Mouse (Mus musculus): ENCODE results near the gene Rnaset2b.
"Not testable (repeated sequence)": the region's sequence is repeated elsewhere in the genome, so short reads cannot be mapped to it uniquely, and the experiment has no call there.

Gene Rnaset2b

GRCm38 (mm10) chr17:6980144-6980543, 9.7 kb downstream of the Rnaset2b start:
- not testable (repeated sequence) for DNase-seq (ENCODE audit: low spot score in 2 of 2)

DNA sequence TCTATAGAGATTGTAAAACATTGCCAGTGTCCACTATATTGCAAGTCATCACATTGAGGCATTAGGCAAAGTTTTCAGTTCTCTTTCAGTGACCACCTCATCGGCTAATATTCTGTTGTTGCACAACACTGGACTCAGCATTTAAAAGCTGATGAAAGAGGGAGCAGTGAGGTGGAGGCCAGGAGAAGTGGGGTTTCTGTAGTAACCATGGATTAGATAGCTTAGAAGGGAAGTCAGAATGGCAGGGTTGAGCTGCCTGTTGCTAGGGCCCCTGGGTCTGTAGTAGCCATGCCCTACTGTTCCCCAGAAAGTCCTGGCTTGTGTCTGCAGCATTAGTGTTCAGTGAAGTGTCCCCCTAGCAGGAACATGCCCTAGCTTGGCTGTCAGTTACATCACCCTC, 15.7 kb downstream of the Rnaset2b start:
- not testable (repeated sequence) for DNase-seq (ENCODE audit: low spot score in 2 of 2)

DNA sequence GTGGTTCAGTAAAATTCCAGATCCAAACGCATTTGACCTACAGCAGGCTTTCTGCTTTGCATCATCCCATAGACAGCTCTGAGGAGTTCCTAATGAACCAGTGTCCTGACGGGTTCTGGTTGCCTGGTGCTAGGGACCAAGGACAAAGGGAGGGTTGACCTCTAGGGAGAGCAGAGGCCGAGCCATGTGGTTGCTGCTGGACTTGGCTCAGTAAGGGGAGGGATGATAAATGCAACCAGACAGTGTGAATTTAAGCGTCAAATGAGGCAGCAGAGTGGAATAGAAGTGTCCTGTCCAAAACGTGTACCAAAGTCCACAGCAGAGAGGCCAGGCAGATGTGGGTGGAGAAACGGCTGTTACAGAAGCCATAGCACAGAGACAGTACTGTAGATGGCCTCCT, 25.1 kb downstream of the Rnaset2b start:
- not testable (repeated sequence) for DNase-seq (ENCODE audit: low spot score in 2 of 2)

DNA sequence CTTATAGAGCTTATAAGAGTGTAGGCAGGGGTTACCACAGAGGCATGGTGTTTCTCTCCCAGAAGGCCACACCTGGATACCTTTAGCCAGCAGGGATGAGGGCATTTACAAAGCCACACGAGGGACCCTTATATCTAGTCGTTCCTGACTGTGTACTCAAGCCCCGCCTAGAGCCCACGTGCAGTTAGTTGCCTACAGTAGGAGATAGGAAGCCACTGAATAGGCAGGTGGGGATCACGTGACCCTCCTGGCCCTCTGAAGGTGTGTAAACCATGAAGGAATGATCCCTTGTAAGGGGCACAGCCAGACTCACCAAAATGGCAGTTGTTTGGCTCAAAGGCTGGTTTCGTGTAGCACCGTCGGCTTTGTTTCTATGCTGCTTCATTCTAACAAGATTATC, 26.4 kb downstream of the Rnaset2b start:
- not testable (repeated sequence) for DNase-seq (ENCODE audit: low spot score in 2 of 2)

- not testable (repeated sequence) for DNase-seq (ENCODE audit: low spot score in 2 of 2)
Measured at GRCm38 (mm10) chr17:6997778-6998490, 27.5 kb downstream of the Rnaset2b start.

- DNase-seq (ENCODE audit: low spot score in 2 of 2), result not testable (repeated sequence)
Measured at GRCm38 (mm10) chr17:7001790-7002585, 31.6 kb downstream of the Rnaset2b start.

GRCm38 (mm10) chr17:7003392-7003791, 33.0 kb downstream of the Rnaset2b start:
- not testable (repeated sequence) for DNase-seq (ENCODE audit: low spot score in 2 of 2)

- not testable (repeated sequence) for DNase-seq (ENCODE audit: low spot score in 2 of 2)
Measured at GRCm38 (mm10) chr17:7005646-7006045, 35.2 kb downstream of the Rnaset2b start.

DNA sequence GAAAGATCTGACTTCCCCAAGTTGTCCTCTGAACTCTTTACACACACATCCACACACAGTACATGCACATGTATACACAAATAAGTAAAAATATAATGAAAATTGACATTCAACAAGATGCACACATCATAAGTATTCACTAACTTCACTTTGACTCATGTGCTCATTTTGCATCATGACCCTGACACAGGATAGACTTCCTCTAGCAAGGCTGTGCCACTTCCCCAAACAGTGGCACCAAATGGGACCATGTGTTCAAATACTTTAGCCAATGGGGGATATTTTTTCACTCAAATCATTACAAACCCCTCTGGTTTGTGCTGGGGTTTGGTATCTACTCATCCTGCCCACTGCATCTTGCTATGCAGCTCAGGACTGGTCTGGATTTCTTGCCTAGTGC, 38.5 kb downstream of the Rnaset2b start:
- not testable (repeated sequence) for DNase-seq (ENCODE audit: low spot score in 2 of 2)

- DNase-seq (ENCODE audit: low spot score in 2 of 2), result not testable (repeated sequence)
Measured at GRCm38 (mm10) chr17:7009440-7009839, 39.0 kb downstream of the Rnaset2b start.

DNA sequence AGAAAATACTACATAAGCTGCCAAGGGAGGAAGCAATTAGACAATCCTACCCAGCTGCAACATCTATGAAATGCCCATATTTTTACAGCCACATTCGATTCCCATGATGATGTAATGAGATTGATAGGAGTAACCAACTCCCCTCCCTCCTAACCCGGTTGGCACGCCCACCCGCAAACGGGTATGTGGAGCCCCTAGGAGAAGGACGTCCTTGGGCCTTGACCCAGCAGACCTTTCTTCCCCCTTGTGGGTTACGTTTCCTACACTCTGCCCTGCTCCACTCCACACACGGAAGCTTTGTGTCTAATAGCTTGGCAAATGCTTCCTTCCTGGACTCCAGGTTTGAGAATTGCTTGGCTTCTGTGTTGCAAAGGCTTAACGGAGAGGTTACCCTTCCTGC, 39.5 kb downstream of the Rnaset2b start:
- DNase-seq (ENCODE audit: low spot score in 2 of 2), result not testable (repeated sequence)

DNA sequence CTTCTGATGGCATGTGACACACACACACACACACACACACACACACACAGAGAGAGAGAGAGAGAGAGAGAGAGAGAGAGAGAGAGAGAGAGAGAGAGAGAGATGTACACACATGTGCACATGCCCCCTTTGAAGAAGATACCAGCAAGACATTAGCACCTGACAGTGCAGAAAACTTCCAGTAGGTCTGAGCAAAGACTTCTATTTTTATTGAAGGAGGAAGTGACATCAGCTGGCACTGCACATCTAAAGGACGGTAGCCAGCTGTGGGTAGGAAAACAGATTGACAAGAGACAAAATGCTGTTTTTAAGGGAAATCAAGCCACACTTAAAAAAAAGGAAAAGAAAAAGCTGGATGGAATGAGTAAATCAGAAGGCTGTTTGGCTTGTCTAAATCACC, 43.8 kb downstream of the Rnaset2b start:
- DNase-seq (ENCODE audit: low spot score in 2 of 2), result not testable (repeated sequence)

DNA sequence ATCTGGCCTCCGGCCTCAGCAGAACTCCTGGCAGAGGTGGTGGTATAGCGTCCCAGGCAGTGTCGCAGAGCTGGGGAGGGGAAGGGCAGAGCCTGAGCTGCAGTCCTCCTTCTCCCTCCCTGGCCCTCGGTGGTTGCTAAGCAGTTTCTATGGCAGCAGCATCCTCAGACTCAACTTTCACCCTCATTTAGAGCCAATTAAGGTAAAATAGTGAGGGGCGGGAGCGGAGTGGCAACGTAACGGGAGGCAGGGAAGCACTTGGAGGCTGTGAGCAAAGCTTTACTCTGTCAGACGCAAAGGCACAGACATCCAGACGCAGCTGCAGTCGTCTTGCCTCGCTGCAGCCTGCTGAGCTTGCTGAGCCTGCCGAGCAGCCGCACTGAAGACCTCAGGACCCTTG, 54.8 kb downstream of the Rnaset2b start, which contains the start of gene Gm1604a:
Gene Gm1604a (plus strand): TSS at position 312 of the 400 bp plus-strand sequence.
- DNase-seq (ENCODE audit: low spot score in 2 of 2), result not testable (repeated sequence)

DNA sequence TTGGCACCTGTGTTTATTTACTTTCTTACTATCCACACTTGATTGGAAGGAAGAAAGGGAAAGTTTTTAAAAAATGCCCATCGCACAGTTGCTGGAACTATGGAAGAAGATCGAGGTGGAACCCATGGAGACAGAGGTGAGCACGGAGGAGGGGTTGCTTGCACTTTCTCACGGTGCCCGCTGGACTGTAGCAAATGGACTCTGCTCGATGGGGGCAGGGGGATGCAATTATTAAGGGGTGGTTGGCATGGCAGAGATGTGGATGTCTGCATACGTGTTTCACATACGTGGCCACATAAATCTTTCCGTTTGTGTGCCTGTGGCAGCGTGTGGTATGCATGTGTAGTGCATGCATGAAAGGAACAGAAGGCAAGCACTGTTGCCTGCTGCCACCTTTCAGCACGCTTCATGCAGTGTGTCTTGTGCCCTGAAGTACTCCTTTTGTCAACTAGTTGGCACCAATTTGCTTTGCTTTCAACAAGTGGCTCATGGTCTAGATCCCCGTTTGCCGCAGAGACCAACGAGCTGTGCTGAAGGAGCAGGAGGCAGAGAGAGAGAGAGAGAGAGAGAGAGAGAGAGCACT, 55.4 kb downstream of the Rnaset2b start:
- not testable (repeated sequence) for DNase-seq (ENCODE audit: low spot score in 2 of 2)

GRCm38 (mm10) chr17:7030204-7030603, 59.8 kb downstream of the Rnaset2b start:
- DNase-seq (ENCODE audit: low spot score in 2 of 2), result not testable (repeated sequence)

DNA sequence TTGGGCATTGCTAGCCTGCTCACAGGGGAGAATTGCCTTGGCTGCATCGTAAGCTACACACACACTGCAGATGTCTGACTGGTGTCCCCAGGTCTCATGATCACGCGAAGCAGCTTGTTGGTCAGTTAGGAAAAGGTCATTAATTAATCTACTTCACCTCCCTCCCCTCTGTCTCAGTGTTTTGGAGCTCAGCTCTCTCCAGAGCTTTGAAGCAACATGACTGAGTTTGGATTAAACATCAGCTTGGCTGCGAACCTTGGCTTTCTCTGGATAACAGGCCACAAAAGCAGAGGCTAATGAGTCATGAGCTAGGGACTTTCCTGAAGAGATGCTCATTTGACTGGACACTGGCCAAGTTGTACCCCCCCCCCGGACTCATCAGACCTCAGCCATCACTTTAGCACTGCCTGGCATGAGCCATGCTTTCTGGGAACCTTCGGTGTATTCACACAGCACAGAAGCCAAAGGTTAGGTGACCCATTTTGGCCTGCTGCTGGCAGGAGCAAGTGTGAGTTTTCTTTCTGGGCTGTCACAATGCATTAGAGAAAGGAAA, 60.3 kb downstream of the Rnaset2b start:
- not testable (repeated sequence) for DNase-seq (ENCODE audit: low spot score in 2 of 2)

GRCm38 (mm10) chr17:7033192-7034166, 63.0 kb downstream of the Rnaset2b start:
- not testable (repeated sequence) for DNase-seq (ENCODE audit: low spot score in 2 of 2)
